Mouse (Mus musculus) limb, embryonic 11.5 days (tissue): ENCODE measurements at regions not wholly inside any gene's neighbourhood (a gene's known extent, or its start where the extent isn't known, plus 50 kb on each side); places are given as distances from the start of the nearest gene placed in this dataset.
A peak's percentile ranks its signal among the peaks of the same experiment; 100 is the strongest.

Source experiments
- ATAC-seq: fragments of 200-750 bp; cut with Nextera tagmentation; 2 replicates; pipeline ENCODE4 v1.8.0; 2017; ENCODE audit warnings: low read depth; ENCODE audit not compliant: insufficient number of reproducible peaks, low FRiP score, low TSS enrichment
- DNase-seq: peaks from one replicate; pipeline ENCODE4 v3.0.0-alpha.2; 2015; ENCODE audit warnings: low spot score
- H3K27ac ChIP-seq: fragments of 300-500 bp; sonication (generic); replicated peaks from 2 replicates; pipeline ENCODE4 v1.5.1; 2014; ENCODE audit warnings: low read depth, mild to moderate bottlenecking, low read length
- H3K27me3 ChIP-seq: fragments of 300-500 bp; sonication (generic); 2 replicates; pipeline ENCODE4 v1.6.1; 2014; ENCODE audit warnings: mild to moderate bottlenecking, low read length, mixed read lengths; ENCODE audit not compliant: control insufficient read depth, insufficient read depth
- H3K36me3 ChIP-seq: fragments of 300-500 bp; sonication (generic); 2 replicates; pipeline ENCODE4 v1.6.1; 2014; ENCODE audit warnings: mild to moderate bottlenecking, low read length, moderate library complexity, mixed read lengths; ENCODE audit not compliant: control insufficient read depth, insufficient read depth
- H3K4me1 ChIP-seq: fragments of 300-500 bp; sonication (generic); 2 replicates; pipeline ENCODE4 v1.6.1; 2014; ENCODE audit warnings: low read length, mixed read lengths; ENCODE audit not compliant: control insufficient read depth, insufficient read depth
- H3K4me2 ChIP-seq: fragments of 300-500 bp; sonication (generic); 2 replicates; pipeline ENCODE4 v1.6.1; 2014; ENCODE audit warnings: low read depth, mild to moderate bottlenecking, moderate library complexity; ENCODE audit not compliant: severe bottlenecking
- H3K4me3 ChIP-seq: fragments of 300-500 bp; sonication (generic); 2 replicates; pipeline ENCODE4 v1.5.1; 2014; ENCODE audit warnings: low read depth, low read length
- H3K9ac ChIP-seq: fragments of 300-500 bp; sonication (generic); 2 replicates; pipeline ENCODE4 v1.6.1; 2014; ENCODE audit warnings: mild to moderate bottlenecking, low read length
- H3K9me3 ChIP-seq: fragments of 300-500 bp; sonication (generic); 2 replicates; pipeline ENCODE4 v1.6.1; 2016; ENCODE audit warnings: low read length; ENCODE audit not compliant: control insufficient read depth
- WGBS: fragments of 180-500 bp; shearing (Covaris S2); extraction: QIAGEN DNeasy Blood & Tissue Kit; methylation state at CpG from one replicate; pipeline ENCODE4 v1.1.7; 2014; 5-methylcytosine and 5-hydroxymethylcytosine counted together

- no peaks in the 10 kb centered on the region for H3K9me3 ChIP-seq
- no peaks in the 10 kb centered on the region for H3K36me3 ChIP-seq
- H3K27ac ChIP-seq, result no peak overlapping the region
- H3K4me3 ChIP-seq, result no peak overlapping the region
- no peaks in the 10 kb centered on the region for H3K27me3 ChIP-seq
- no peak overlapping the region for H3K4me2 ChIP-seq
- ATAC-seq (no peak), DNase-seq (no peak)
- no peak overlapping the region for H3K9ac ChIP-seq
- 90% methylated on average over 4 of the region's 4 CpGs for WGBS
- H3K4me1 ChIP-seq, result no peaks in the 10 kb centered on the region
Measured at GRCm38 (mm10) chr16:87267517-87267916, 86.5 kb upstream of the N6amt1 start.

- no peaks in the 10 kb centered on the region for H3K4me1 ChIP-seq
- H3K36me3 ChIP-seq, result no peaks in the 10 kb centered on the region
- H3K27ac ChIP-seq, result no peak overlapping the region
- H3K9ac ChIP-seq, result no peak overlapping the region
- H3K4me3 ChIP-seq, result no peak overlapping the region
- no peaks in the 10 kb centered on the region for H3K27me3 ChIP-seq
- no peak for DNase-seq
- no peak for ATAC-seq
- no peak overlapping the region for H3K4me2 ChIP-seq
- H3K9me3 ChIP-seq, result no peaks in the 10 kb centered on the region
- 69% methylated on average over 4 of the region's 4 CpGs for WGBS
Measured at GRCm38 (mm10) chr16:87263571-87263970, 90.4 kb upstream of the N6amt1 start.

DNA sequence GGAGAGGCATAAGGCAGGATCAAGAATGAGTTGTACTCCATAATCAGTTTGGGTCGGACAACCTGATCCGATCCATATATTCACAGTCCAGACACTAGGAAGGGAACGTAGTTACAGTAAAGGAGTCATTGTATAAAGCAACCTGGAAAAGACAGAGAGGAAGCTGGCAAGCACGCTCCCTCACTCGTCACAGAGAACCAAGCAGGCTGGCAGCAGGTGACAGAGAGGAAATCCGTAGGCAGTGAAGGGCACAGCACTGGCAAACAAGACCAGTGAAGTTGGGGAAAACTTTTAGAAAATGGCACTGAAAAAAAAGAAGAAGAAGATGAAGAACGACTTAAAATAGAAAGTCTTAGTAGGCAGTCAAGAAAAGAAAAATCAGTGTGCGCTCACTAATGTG lies 90.9 kb upstream of the N6amt1 start:
- no peak for DNase-seq
- no peaks in the 10 kb centered on the region for H3K9me3 ChIP-seq
- no peaks in the 10 kb centered on the region for H3K36me3 ChIP-seq
- ATAC-seq, result no peak
- no peak overlapping the region for H3K4me2 ChIP-seq
- H3K9ac ChIP-seq, result no peak overlapping the region
- no peak overlapping the region for H3K4me3 ChIP-seq
- no peaks in the 10 kb centered on the region for H3K27me3 ChIP-seq
- no peak overlapping the region for H3K27ac ChIP-seq
- 89% methylated on average over 8 of the region's 8 CpGs for WGBS
- no peaks in the 10 kb centered on the region for H3K4me1 ChIP-seq

GRCm38 (mm10) chr16:87262497-87262896 lies 91.5 kb upstream of the N6amt1 start:
- Histone ChIP-seq H3K4me2 (no peak overlapping the region), H3K27me3 (no peaks in the 10 kb centered on the region), H3K27ac (no peak overlapping the region), H3K4me3 (no peak overlapping the region), H3K4me1 (no peaks in the 10 kb centered on the region), H3K36me3 (no peaks in the 10 kb centered on the region), H3K9ac (no peak overlapping the region), H3K9me3 (no peaks in the 10 kb centered on the region)
- no peak for ATAC-seq
- WGBS, result 82% methylated on average over 3 of the region's 3 CpGs
- DNase-seq, result no peak

GRCm38 (mm10) chr16:87261527-87261926 lies 92.5 kb upstream of the N6amt1 start:
- no peak overlapping the region for H3K9ac ChIP-seq
- no peak overlapping the region for H3K4me2 ChIP-seq
- 75% methylated on average over 7 of the region's 7 CpGs for WGBS
- H3K4me1 ChIP-seq, result no peaks in the 10 kb centered on the region
- H3K9me3 ChIP-seq, result no peaks in the 10 kb centered on the region
- no peaks in the 10 kb centered on the region for H3K36me3 ChIP-seq
- H3K27me3 ChIP-seq, result no peaks in the 10 kb centered on the region
- no peak for DNase-seq
- no peak overlapping the region for H3K4me3 ChIP-seq
- no peak overlapping the region for H3K27ac ChIP-seq
- ATAC-seq, result no peak

DNA sequence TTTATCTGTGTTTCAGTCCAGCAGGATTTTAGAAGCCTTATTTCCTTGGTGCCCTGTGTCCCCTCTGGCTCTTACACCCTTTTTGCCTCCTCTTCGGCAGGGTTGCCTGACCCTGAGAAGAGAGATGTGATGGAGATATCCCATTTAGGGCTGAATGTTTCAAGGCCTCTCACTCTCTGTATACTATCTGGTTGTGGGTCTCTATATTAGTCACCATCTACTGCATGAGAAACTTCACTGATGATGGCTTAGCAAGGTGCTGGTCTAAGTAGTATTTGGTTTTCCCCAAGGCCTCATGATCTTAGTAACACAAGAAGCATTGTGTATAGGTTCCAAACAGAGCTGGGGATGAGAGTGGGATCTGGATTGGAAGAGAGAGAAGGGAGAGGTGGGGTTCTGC lies 99.2 kb upstream of the N6amt1 start:
- WGBS, result 100% methylated on average over 1 of the region's 1 CpGs
- H3K4me3 ChIP-seq, result no peak overlapping the region
- ATAC-seq (no peak), DNase-seq (no peak)
- no peaks in the 10 kb centered on the region for H3K4me1 ChIP-seq
- H3K27ac ChIP-seq, result no peak overlapping the region
- H3K4me2 ChIP-seq, result no peak overlapping the region
- no peaks in the 10 kb centered on the region for H3K27me3 ChIP-seq
- no peak overlapping the region for H3K9ac ChIP-seq
- no peaks in the 10 kb centered on the region for H3K36me3 ChIP-seq
- no peaks in the 10 kb centered on the region for H3K9me3 ChIP-seq

DNA sequence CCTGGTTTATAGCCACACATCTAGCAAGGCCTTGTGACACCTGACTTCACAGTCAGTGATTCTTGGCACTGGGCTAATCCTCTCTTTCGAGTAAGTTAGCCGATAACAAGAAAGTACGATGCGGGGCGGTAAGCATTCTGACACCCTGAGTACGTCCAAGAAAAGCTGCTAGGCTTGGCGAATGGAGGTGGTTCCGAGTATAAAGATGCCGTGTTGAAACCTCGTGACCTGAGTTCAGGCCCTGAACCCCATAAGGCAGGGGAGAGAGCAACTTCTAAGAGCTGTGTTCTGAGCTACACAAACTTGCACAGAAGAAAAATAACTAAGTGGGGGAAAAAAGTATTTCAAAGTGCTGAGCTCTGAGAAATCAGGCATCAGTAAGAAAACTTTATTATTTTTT lies 103.5 kb upstream of the N6amt1 start:
- no peak overlapping the region for H3K27ac ChIP-seq
- no peak overlapping the region for H3K4me2 ChIP-seq
- no peak overlapping the region for H3K4me3 ChIP-seq
- no peak for DNase-seq
- H3K27me3 ChIP-seq, result no peaks in the 10 kb centered on the region
- WGBS, result 81% methylated on average over 10 of the region's 10 CpGs
- H3K36me3 ChIP-seq, result no peaks in the 10 kb centered on the region
- H3K9me3 ChIP-seq, result no peaks in the 10 kb centered on the region
- no peaks in the 10 kb centered on the region for H3K4me1 ChIP-seq
- no peak overlapping the region for H3K9ac ChIP-seq
- no peak for ATAC-seq

- no peak for ATAC-seq
- no peaks in the 10 kb centered on the region for H3K9me3 ChIP-seq
- H3K36me3 ChIP-seq, result no peaks in the 10 kb centered on the region
- H3K27ac ChIP-seq, result no peak overlapping the region
- H3K4me1 ChIP-seq, result no peaks in the 10 kb centered on the region
- H3K4me2 ChIP-seq, result no peak overlapping the region
- no peak overlapping the region for H3K4me3 ChIP-seq
- H3K27me3 ChIP-seq, result no peaks in the 10 kb centered on the region
- DNase-seq, result peak; percentile 63
- H3K9ac ChIP-seq, result no peak overlapping the region
- WGBS, result 40% methylated on average over 7 of the region's 7 CpGs
Measured at GRCm38 (mm10) chr16:87249903-87250302, 104.1 kb upstream of the N6amt1 start.

DNA sequence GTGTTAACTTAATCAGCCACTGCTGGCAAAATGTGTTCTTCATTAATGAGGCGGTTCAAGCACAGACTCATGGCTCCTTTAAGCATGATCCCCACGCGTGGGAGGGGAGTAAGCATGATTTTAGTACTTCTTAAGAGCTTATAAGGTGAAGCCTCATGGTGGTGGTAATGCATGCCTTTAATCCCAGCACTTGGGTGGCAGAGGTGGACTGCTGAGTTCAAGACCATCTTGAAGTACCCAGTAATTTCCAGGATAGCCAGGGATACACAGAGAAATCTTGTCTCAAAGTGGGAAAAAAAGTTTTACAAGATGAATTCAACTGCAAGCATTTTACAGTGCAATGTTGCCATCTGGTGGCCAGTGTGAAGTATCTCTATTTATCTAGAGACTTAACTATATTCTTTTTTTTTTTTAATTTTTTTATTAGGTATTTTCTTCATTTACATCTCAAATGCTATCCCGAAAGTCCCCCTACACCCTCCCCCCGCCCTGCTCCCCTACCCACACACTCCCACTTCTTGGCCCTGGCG lies 105.4 kb upstream of the N6amt1 start:
- no peak overlapping the region for H3K4me2 ChIP-seq
- no peak overlapping the region for H3K9ac ChIP-seq
- H3K4me3 ChIP-seq, result no peak overlapping the region
- H3K9me3 ChIP-seq, result no peaks in the 10 kb centered on the region
- no peaks in the 10 kb centered on the region for H3K4me1 ChIP-seq
- DNase-seq (peak; percentile 82), ATAC-seq (no peak)
- no peak overlapping the region for H3K27ac ChIP-seq
- 23% methylated on average over 6 of the region's 6 CpGs for WGBS
- H3K36me3 ChIP-seq, result no peaks in the 10 kb centered on the region
- H3K27me3 ChIP-seq, result no peaks in the 10 kb centered on the region
